Mouse (Mus musculus) fat pad, adult 2 months (tissue): ENCODE results near the gene C2cd3.
A peak's percentile ranks its signal among the peaks of the same experiment; 100 is the strongest.

ENCODE experiments used
- DNase-seq: peaks from one replicate; pipeline ENCODE4 v3.0.0-alpha.2; 2011; ENCODE audit warnings: low read depth, low spot score; ENCODE audit errors: extremely low read depth

C2cd3 gene

DNA sequence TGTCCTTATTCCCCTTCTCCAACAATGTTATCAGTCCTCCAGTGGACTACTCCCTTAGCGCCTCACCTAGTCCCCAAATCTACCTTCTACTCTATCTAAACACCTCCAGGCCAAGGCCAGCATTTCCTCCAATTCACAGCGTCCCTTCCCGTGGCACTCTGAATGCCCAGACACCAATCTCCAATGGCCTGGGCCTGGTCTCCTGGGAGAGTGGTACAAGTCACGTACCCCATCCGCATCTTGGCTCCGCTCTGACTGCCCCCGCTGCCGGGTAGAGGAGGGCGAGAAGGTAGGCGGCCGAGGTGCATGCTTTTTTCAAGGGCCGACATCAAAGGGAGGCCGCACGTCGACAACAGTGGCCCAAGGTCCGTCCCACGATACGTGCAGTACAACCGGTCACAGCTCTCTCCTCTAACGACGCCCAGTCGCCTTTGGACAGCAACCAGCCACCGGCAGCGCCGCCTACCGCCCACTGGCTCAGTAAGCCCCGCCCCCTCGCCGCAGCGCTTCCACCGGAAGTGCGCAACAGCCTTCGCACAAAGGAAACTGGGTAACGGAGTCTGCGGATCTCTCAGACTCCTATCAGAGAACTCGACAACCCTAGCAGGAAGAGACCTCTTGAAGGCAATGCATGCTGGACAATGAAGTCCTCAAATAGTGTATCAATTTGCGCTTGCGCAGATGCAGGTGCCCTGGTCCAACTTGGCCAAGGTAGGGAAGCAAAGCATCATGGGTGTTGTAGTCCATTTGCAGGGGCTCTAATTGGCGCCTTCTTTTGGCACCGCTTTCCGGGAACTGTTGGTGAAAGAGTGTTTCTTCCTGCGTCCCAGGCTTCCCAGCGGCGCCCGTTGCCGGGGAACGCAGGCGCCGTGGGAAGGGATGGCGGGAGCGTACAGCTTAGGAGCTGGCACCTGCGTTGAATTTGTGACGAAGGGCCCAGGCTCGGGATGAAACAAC is at the start of gene C2cd3, which contains the start of gene Ppme1:
Gene C2cd3 (plus strand): TSS at position 739 of the 957 bp plus-strand sequence.
Gene Ppme1 (minus strand): TSS at position 813 of the 957 bp plus-strand sequence.
- peak; percentile 100 for DNase-seq

DNA sequence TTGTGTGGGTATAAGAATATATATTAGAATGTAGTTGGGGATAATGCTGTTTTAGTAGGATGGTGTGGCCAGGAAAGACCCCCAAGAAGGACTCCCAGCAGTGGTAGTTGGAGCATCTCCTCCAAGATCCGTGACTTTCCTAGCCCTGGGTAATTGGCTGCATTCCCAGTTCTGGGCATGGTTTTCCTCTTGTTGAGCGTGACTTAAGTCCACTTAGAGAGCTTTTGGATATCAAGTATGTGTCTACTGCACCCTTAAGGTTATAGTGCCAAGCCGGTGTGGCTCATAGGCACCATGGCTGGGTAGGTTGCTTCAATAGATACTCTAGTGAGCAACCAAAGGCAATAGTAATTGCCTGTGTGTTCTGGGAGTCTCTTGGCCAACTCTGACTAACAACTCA is 48.3 kb upstream of the C2cd3 start:
- DNase-seq, result no peak

DNA sequence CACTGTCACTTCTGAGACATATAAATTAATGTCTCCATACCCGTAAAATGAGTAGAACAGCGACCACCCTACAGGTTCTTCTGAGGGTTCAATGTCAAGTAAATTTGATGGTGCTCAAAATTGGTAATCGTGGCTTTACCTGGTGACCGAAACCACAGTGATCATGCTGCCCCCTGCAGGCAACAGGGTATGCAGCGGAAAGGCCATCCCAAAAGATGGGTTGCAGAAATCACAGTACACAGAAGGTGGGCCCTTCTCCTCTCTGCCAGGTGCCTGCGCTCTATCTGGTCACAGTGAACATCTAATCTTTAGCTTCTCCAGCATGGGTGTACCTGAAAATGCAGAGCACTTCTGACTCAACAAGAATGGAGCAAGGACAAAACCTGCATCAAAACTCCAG is 46.6 kb upstream of the C2cd3 start:
- DNase-seq, result no peak

DNA sequence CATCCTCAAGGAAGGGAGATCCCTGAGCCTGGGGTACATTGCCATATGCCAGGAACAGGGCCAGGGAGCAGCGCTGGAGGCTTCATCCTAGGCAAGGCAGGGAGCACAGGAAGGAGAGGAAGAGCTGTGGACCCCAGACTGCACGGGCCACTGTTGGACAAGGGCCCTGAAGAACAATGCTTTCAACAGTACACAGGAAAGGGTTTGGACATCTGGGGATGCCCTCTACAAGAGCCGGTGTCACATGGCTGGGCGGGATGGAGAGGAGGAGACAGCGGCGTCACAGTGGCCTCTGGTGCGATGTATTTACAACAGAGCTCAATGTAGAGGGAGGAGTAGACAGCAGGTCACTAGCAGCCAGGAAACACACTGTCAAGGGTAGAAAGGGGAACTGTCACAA is 44.5 kb upstream of the C2cd3 start:
- no peak for DNase-seq

DNA sequence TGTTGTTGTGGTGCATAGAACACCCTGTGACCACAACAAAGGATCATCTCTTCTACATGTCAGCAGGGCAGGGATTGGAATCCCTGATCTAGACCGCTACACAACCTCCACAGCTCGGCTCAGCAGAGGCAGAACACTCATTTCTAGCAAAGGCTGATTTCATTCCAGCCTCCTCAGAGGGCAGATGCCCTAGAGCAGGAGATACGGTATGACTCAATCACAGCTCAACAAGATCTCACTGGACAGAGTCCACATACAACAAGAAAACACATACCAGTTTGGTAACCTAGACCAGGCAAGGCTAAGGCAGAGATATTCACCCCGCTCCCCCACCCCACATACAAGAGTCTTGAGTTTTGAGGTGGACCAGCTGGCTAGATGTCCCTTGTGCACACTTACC is 43.4 kb upstream of the C2cd3 start:
- DNase-seq, result peak; percentile 25

DNA sequence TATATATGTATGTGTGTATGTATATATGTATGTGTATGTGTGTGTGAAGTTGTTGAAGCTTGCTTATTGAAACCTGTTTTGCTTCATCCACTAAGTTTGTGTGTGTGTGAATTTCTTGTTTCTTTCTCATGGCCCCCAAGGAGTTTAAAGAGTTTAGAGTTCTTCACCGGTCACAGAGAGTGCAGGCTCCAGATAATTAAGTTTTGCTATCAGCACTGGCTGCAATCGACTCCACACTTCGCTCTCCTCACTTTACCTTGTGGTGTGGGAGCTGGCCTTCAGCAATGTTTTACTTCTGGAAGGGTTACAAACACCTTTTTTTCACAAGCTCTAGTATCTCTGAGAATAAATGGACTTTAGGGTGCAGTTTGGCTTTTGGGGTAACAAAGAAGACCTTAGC is 40.8 kb upstream of the C2cd3 start:
- no peak for DNase-seq

DNA sequence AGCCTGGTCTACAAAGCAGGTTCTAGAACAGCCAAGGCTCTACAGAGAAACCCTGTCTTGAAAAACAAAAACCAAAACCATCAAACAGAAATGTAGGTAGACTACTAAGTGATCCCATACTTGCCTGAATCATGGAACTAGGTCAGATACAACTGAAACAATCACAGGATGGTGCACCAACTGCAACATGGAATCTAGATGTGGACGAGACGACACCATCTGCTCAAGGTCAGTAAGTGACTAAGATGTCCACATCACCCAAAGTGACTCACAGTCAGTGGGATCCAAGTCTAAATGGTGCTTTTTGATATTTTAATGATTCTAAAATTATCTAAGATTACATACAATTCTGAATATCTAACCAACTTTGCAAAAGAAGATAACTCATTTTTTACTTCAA is 36.1 kb upstream of the C2cd3 start:
- DNase-seq, result no peak

DNA sequence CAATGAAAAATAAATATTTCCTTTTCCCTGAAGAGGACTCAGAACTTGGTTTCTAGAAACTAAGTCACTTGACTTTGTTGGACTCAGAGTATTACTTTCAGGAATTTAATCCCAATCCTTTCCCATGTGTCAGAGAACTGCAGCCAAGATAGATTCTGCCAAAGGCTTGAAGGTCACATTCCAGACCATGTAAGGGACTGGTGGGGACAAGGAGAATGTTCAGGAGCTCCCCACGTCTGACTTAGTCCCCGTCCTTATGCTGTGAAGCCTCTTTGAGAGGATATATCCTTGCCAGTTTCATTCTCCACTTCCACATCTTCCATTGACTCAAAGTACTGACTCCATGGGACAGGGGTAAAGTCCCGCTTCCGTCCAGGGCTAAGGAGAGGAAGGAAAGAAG is 17.0 kb upstream of the C2cd3 start:
- DNase-seq, result no peak

DNA sequence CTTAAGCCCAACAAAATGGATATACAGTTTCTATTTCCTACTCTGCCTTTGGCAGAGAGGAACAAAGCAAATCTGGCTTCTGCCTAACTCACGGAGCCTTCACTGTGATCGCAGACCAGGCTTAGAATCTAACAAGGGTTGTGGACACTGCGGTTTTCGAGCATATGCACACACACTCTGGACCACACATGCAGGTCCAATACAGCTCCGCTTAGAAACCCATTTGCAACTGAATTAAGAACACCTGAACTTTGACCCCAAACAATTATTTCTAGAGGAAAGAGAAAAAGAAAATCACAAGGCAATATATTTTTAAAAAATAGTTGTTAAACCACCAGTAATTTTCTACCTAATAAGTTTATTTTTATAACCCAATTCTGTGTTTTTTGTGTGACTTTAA is 15.7 kb upstream of the C2cd3 start:
- no peak for DNase-seq

DNA sequence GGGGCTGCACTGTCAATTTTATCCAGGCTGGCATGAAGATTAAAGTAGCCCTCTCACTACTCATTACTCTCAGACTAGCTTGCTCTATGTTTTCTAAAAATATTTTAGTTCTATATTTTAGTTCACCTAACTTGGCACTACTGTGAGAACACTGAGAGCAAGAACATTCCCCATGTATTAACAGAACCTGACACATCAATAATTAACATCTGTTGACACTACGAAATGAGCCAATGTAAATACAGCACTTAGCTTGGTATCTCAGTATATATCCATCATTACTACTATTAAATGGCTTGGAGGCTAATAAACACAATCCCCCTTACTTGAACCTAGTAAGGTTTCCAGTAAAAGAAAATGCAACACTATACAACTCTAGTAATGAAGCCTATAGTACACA is 15.3 kb upstream of the C2cd3 start:
- DNase-seq, result no peak

DNA sequence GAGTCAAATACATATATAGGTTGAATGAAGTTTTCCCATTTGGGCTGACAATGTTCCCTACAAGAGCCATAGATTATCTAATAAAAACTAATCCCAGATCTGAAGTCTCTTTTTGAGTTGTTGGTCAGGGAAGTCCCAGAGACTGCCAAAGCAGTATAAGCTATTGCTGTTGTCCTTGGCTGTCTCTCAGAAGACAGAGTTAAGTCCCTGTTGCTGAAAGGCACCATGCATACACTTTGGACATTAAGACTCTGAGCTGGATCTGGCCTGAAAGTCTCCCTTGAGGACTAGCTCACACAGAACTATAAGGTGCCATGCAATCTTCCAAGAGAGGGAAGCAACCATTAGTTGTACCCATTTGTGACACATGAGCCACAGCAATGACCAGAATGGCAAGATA is 14.2 kb upstream of the C2cd3 start:
- DNase-seq, result peak; percentile 66

DNA sequence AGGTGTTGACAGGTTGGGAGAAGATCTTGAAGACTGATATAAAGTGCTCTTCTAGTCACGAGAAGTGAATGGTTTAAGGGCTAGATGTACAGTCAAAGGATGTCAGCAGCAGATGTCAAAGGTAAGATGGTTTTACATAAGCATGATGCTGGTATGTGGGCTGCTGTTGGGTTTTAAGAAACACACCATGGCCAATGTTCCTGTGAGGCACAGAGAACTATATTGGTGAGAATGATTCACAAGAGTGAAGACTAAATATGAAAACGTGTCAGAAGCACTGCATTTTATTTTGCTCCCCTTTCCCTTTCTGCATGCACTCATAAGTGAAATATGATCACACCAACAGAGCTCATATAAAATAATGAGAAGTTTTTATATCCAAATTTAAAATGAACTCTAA is 8.9 kb upstream of the C2cd3 start:
- DNase-seq, result no peak

DNA sequence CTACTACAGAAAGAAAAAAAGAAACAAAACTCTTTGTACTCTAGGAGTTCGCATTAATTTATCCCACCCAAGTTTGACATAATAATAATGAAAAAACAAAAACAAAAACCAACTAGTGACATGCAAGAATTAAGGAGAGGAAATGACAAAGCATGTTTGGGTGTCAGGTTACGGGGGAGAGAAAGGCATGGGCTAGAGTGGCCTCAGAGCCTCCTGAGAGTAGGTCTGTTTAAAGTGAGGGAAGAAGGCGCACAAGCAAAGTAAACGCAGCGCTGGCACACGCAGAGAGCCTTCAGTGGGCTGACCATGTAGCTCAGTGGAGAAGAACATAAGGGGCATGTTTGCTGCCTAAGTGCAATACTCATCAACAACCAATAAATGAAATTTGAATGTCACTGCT is 7.1 kb upstream of the C2cd3 start:
- no peak for DNase-seq

DNA sequence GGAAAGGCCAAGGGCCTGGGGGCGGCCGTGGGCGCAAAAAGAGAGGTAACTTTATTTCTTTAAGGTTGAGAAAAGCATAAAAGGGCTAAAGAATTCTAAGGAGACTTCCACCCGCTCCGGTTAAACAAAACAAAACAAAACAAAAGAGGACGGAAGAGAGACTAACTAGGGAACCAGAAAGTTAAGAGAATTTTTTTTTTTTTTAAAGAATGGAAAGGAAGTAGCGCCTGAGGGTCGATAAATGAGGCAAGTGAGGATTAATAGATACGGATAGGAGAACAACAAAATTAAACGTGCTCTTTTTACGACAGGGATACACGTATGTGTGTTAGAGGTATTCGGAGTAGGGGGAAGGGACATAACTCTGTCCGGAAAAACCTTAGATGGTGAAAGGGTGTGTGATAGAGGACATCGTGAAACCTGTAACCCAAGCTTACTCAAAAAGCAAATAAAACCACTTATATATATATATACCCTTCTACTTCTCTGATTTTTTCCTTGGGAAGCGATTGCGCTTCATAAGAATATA is 483 bp downstream of the C2cd3 start:
- DNase-seq, result no peak

DNA sequence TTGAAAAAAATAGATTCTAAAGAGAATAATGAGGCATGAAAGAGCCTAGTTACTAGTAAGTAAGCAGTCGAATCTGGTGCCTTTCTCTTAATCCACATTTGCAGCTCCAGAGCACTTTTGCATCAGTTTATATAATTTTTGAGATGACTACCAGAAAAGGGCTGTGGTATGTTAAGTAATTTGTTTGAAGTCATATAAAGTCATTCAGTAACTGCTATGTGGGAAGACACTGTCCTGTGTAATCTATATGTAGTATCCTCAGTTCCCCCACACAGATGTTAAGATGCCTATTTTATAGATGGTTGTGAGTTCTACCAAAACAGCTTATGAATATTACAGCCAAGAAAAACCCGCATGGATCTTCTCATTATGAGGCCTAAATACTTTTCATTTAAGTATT is 6.2 kb downstream of the C2cd3 start:
- DNase-seq, result no peak

DNA sequence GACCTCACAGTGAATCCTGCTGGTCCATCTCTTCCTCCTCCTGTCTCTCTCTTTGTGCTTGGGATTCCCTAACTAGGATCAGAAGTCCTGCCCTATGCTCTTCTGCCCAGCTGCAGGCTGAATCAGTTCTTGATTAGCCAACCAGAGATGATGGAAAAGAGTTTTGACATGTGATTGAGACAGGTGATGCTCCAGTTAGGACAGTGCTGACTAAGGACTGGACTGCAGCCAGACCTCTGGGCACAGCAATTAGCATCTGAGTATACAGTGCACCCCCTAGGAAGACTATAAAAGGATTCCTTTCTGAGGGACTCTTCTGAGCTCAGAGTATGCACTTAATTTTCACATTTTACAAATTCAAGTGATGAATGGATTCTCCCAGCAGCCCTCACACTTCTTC is 9.1 kb downstream of the C2cd3 start:
- no peak for DNase-seq

DNA sequence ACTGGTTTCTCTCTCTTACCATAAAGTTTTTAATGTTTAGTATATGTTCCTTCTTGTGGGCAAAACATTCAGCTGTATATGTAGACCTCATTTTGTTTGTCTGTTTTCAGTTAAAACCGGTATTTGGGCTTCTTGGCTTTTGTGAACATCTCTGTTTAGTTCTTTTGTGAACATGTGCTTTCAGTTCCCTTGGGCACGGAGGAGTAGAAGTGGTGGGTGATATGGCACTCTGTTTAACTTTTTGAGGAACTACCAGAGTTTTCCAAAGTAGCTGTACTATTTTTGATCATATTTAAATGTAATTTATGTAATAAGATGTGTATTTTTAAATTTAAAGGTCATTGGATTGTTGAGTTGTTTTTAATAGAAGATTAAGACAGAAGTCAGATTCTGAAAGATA is 11.2 kb downstream of the C2cd3 start:
- no peak for DNase-seq

DNA sequence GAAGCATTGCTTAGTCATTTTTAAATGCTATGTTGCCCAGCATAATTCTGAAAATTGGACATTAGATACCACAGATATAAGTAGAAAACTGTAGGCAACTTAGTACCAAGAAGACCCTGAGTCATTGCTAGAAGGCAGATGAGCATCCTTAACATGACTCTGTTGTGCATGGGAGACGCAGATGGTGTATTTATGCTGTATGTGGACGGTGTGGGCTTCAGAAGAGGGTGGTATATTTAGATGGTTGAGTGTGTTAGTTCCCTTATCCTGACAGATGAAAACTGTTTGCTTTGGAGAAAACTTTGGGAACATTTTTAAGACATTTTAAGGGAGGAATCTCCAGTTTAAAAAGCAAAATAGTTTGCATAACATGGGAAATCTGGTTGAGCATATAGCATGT is 16.1 kb downstream of the C2cd3 start:
- DNase-seq, result no peak

DNA sequence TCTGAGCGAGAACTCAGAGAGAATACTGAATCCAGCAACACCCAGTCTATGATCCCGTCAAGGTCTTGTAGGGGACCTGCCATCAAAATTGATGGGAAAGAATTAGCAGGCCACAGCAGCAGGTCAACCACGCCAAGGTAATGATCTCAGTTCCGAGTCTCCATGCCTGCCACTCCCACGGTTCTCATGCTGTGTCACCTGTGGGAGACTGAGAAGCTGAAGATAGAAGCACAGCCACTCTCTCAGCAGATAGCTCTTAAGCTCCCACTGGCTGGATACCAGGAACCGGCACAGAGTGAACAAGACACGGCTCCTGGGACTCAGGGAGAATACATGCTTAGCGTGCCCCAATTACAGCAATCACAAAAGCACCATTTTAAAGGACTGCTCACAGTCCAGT is 18.1 kb downstream of the C2cd3 start:
- DNase-seq, result no peak

DNA sequence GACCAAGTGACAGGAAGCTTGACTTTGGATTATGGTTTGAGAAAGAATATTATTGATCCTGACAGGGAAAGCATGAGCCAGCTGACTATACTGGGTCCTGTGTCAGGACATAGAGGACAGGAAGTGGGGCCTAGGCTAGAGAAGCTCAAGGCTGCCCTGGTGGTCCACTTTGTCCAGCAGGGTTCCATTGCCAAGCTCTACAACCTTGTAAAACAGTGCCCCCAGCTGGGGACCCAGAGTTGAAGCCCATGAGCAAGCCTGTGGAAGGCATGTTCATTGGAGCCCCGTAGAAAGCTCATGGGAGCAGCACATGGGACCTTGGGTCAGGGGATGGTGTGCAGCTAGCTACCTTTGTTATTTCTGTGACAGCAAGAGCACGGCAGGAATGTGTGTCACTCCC is 20.2 kb downstream of the C2cd3 start:
- no peak for DNase-seq

DNA sequence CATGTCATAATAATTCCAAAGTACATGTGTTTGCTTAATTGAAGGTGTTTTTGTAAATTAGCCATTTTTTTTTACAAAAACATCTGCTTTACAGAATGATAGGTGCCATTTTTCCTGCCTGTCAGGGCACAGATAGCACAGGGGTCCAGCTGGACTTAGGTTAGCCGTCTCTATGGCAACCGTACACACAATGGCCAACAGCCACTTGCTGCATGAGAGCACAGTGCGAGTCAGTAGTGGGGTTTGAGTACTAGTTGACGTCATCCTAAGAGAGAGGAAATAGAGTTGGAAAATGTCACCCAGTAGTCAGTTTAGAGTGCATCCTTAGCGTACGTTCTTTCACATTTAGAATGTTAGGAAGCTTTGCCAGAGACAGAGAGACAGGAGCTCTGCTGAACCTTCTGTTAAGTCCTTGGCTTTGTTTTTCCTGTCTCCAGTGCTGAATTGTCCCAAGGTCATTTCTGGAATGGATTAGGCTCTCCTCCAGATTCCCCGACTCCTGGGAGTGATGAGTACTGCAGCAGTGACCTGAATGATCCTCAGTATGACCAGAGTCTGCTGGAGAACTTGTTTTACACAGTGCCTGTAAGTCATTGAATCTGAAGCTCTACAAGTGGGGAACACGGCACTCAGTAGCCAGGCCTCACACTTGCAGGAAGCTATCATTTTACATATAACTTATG is 27.3 kb downstream of the C2cd3 start:
- no peak for DNase-seq

DNA sequence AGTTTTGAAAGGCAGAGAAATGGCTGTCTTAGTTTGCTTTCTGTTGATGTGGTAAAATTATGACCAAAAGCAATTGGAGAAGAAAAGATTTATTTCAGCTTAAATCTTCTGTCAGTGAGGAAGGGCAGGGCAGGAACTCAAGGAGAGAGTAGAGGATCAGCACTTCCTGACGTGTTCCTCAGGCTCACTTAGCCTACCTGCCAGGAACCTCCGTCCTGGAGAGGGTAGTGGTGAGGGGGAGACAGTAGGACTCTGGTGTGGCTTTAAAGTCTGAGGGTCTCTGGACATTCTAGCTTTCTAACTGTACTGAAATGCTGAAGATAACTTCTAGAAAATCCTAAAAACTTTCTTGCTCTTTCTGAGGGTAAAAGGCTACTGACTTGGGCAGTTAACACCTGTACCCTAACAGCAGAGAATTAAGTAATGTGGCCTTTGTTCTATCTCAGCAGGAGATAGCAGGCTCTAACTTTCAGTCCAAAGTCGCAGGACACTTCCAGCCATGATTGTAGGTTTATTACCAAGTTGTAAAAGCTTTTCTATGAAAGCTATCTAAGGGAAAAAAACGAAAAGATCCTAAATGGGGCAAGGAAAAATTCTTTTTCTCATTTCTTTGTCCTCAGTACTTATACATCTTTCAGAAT is 29.0 kb downstream of the C2cd3 start:
- DNase-seq, result no peak
